9 mouse cellular contexts compared by ENCODE assay signal in genomic region chr15:85266729-85267434, GRCm38 (mm10).
DNase-seq lines count a peak whose midpoint lies in the region; ATAC-seq and TF ChIP-seq lines count a peak whose summit lies in the region.
"Had no signal": no experiment of that assay in that cellular context is flagged by ENCODE, and none has a peak within 500 bp of the region (broad histone marks: within the 10 kb centered on the region; RNA-seq: fewer than 3 reads in every experiment).

No protein-coding gene starts in this region.

- no peaks in the 10 kb centered on the region for H3K9me3 ChIP-seq in kidney, embryonic 15.5 days (replicated peaks)
- no peaks in the 10 kb centered on the region for H3K9me3 ChIP-seq in liver, embryonic 13.5 days (replicated peaks)
- H3K9me3 ChIP-seq: stomach, embryonic 15.5 days had no signal

- no peak overlapping the region for H3K9ac ChIP-seq in kidney, embryonic 15.5 days
- H3K9ac ChIP-seq in liver, embryonic 13.5 days: no peak overlapping the region
- H3K9ac ChIP-seq: stomach, embryonic 15.5 days had no signal

- H3K36me3 ChIP-seq in kidney, embryonic 15.5 days: peaks cover 24% of the 10 kb centered on the region
- H3K36me3 ChIP-seq in liver, embryonic 13.5 days: no peaks in the 10 kb centered on the region

- H3K4me3 ChIP-seq in kidney, embryonic 15.5 days (replicated peaks): no peak overlapping the region
- H3K4me3 ChIP-seq in cerebellum, adult 2 months (replicated peaks; ENCODE audit: insufficient read depth, low read depth, low read length): no peak overlapping the region
- no peak overlapping the region for H3K4me3 ChIP-seq in liver, embryonic 13.5 days (replicated peaks)
- H3K4me3 ChIP-seq: stomach, embryonic 15.5 days had no signal

- WGBS in kidney, embryonic 15.5 days: 23% methylated on average over 14 of the region's 14 CpGs
- 40% methylated on average over 14 of the region's 14 CpGs for WGBS in cerebellum, adult 2 months
- 44% methylated on average over 14 of the region's 14 CpGs for WGBS in liver, embryonic 13.5 days (ENCODE audit: insufficient replicate concordance)

- no peak for ATAC-seq in kidney, embryonic 15.5 days (replicated peaks; ENCODE audit: low FRiP score)
- ATAC-seq in liver, embryonic 13.5 days (ENCODE audit: low read depth): no peak

- no peaks in the 10 kb centered on the region for H3K27me3 ChIP-seq in kidney, embryonic 15.5 days
- no peaks in the 10 kb centered on the region for H3K27me3 ChIP-seq in cerebellum, adult 2 months (ENCODE audit: control insufficient read depth, insufficient read depth, low read length)
- H3K27me3 ChIP-seq in liver, embryonic 13.5 days: no peaks in the 10 kb centered on the region
- H3K27me3 ChIP-seq: stomach, embryonic 15.5 days had no signal

- H3K4me1 ChIP-seq in kidney, embryonic 15.5 days: peaks cover 22% of the 10 kb centered on the region; the same call in 1 of the 2 replicates
- H3K4me1 ChIP-seq in cerebellum, adult 2 months (ENCODE audit: control insufficient read depth, insufficient read depth, low read length): no peaks in the 10 kb centered on the region
- no peaks in the 10 kb centered on the region for H3K4me1 ChIP-seq in liver, embryonic 13.5 days (replicated peaks)
- H3K4me1 ChIP-seq: stomach, embryonic 15.5 days had no signal

- DNase-seq in kidney, adult 18-20 months: peak; percentile 90
- peak; percentile 70 to 83 for DNase-seq in cerebellum, adult 2 months
- peak; percentile 60 to 97 for DNase-seq in frontal cortex, adult 2 months (ENCODE audit: extremely low spot score in 1 of 2, low spot score in 1 of 2)
- DNase-seq in kidney, postnatal 14 days: peak; percentile 88
- peak; percentile 26 for DNase-seq in liver, embryonic 13.5 days
- peak; percentile 37 for DNase-seq in ovary, adult 18-20 months (ENCODE audit: low spot score)
- DNase-seq in thymus, postnatal 14 days: peak; percentile 72

- peak; percentile 82 for TF ChIP-seq CTCF in cerebellum, adult 2 months (IDR thresholded peaks at IDR 0.05; ENCODE audit: borderline replicate concordance, insufficient read depth, low read depth, low read length)

- H3K4me2 ChIP-seq in kidney, embryonic 15.5 days: no peak overlapping the region
- H3K4me2 ChIP-seq in liver, embryonic 13.5 days: no peak overlapping the region
- H3K4me2 ChIP-seq: stomach, embryonic 15.5 days had no signal

- H3K27ac ChIP-seq in kidney, embryonic 15.5 days: no peak overlapping the region
- no peak overlapping the region for H3K27ac ChIP-seq in cerebellum, adult 2 months (ENCODE audit: insufficient read depth, low read length)
- H3K27ac ChIP-seq in liver, embryonic 13.5 days: no peak overlapping the region
- H3K27ac ChIP-seq: stomach, embryonic 15.5 days had no signal

- no peak for TF ChIP-seq POLR2A in cerebellum, adult 2 months (IDR thresholded peaks at IDR 0.05; ENCODE audit: borderline replicate concordance, insufficient read depth, low read length)

Comparison
In these comparisons a context has a peak if more than half of its experiments do, and no peak if none do; other contexts are left out.
1. DNase-seq: peak in every context shown above with its lines; median percentile 90 in kidney, adult 18-20 months; 88 in kidney, postnatal 14 days; 78 in frontal cortex, adult 2 months; 76 in cerebellum, adult 2 months; 72 in thymus, postnatal 14 days; 37 in ovary, adult 18-20 months; 26 in liver, embryonic 13.5 days.